Mouse (Mus musculus) heart, postnatal 0 days (tissue): ENCODE measurements around the gene Acer3. TPM values are rescaled to one million over a fixed set of nuclear protein-coding genes. Genes with fewer than 3 reads are reported as not detected.

ENCODE experiments used
- ATAC-seq: fragments of 200-750 bp; cut with Nextera tagmentation; 2 replicates; pipeline ENCODE4 v1.8.0; 2017; ENCODE audit warnings: low read depth, moderate number of reproducible peaks, moderate library complexity; ENCODE audit not compliant: insufficient read depth
- DNase-seq: peaks from one replicate; pipeline ENCODE4 v3.0.0-alpha.2; 2016; ENCODE audit warnings: low spot score
- H3K27ac ChIP-seq: fragments of 300-500 bp; sonication (generic); 2 replicates; pipeline ENCODE4 v1.5.1; 2014; ENCODE audit warnings: low read depth, mild to moderate bottlenecking
- H3K27me3 ChIP-seq: fragments of 300-500 bp; sonication (generic); 2 replicates; pipeline ENCODE4 v1.6.1; 2014; ENCODE audit warnings: low read length, mixed read lengths; ENCODE audit not compliant: control insufficient read depth, insufficient read depth
- H3K36me3 ChIP-seq: fragments of 300-500 bp; sonication (generic); replicated peaks from 2 replicates; pipeline ENCODE4 v1.6.1; 2014; ENCODE audit warnings: low read length, mixed read lengths; ENCODE audit not compliant: control insufficient read depth, insufficient read depth
- H3K4me1 ChIP-seq: fragments of 300-500 bp; sonication (generic); 2 replicates; pipeline ENCODE4 v1.6.1; 2014; ENCODE audit warnings: antibody characterized with exemption; ENCODE audit not compliant: control insufficient read depth, insufficient read depth
- H3K4me2 ChIP-seq: fragments of 300-500 bp; sonication (generic); 2 replicates; pipeline ENCODE4 v1.6.1; 2014; ENCODE audit warnings: low read depth, mild to moderate bottlenecking, low read length, moderate library complexity
- H3K4me3 ChIP-seq: fragments of 300-500 bp; sonication (generic); 2 replicates; pipeline ENCODE4 v1.5.1; 2014; ENCODE audit warnings: low read depth, low read length
- H3K9ac ChIP-seq: fragments of 300-500 bp; sonication (generic); replicated peaks from 2 replicates; pipeline ENCODE4 v1.6.1; 2014; ENCODE audit warnings: low read depth, low read length, mixed read lengths
- H3K9me3 ChIP-seq: fragments of 300-500 bp; sonication (generic); replicated peaks from 2 replicates; pipeline ENCODE4 v1.6.1; 2016; ENCODE audit warnings: low read length; ENCODE audit not compliant: control insufficient read depth
- CTCF ChIP-seq: IDR thresholded peaks from 2 replicates; pipeline ENCODE4 v1.5.1; 2016; ENCODE audit warnings: antibody characterized with exemption, control low read depth, low read depth
- EP300 ChIP-seq: IDR thresholded peaks from 2 replicates; pipeline ENCODE4 v1.6.1; 2016; ENCODE audit warnings: antibody characterized with exemption, low read depth
- WGBS: fragments of 180-500 bp; shearing (Covaris S2); extraction: QIAGEN DNeasy Blood & Tissue Kit; methylation state at CpG from one replicate; pipeline ENCODE4 v1.1.7; 2014; 5-methylcytosine and 5-hydroxymethylcytosine counted together
- polyA plus RNA-seq: library from polyadenylated mRNA; unstranded; fragments of >200 nt; fragmentation: Nextera tagmentation; extraction: Ambion mirVana; gene quantifications from 2 replicates; pipeline ENCODE4 v1.2.1, GENCODE M21; 2015
- total RNA-seq: library from RNA; depleted of rRNA; stranded (reverse); fragments of >200 nt; gene quantifications from 2 replicates; pipeline ENCODE4 v1.2.3, GENCODE M21; 2014; ENCODE audit warnings: low replicate concordance

Gene Acer3
- total and polyA plus RNA-seq, 2 experiments from 2014 or later = 5.6 to 21.4 TPM

DNA sequence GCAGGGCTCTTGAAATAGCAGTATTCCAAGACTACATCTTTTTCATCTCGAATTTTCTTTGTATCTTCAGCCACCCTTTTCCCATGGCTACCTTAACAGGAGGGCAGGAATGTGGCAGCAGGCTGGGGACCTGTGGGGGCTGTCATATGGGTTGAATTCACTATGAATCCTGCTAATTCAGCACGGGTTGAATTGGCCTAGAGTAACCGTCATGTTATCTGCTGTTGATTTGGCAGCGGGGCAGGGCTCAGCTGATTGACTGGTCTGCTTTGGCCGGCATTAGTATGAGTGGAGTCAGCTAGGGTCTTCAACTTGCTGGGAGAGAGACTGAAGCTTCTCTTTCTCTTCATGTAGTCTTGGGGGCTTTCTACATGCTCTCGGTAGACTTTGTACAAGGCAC is 24.0 kb upstream of the Acer3 start:
- Histone ChIP-seq H3K27me3 (peaks cover 4% of the 10 kb centered on the region; the same call in 1 of the 2 replicates), H3K9me3 (no peaks in the 10 kb centered on the region), H3K9ac (no peak overlapping the region), H3K27ac (no peak overlapping the region), H3K4me1 (0 out of 2 replicates have a peak, but pooled peaks cover 5% of the 10 kb centered on the region), H3K36me3 (no peaks in the 10 kb centered on the region), H3K4me3 (no peak overlapping the region), H3K4me2 (no peak overlapping the region)
- DNase-seq (no peak), ATAC-seq (no peak)
- TF ChIP-seq CTCF (no peak), EP300 (no peak)
- WGBS = 37% methylated on average over 6 of the region's 6 CpGs

DNA sequence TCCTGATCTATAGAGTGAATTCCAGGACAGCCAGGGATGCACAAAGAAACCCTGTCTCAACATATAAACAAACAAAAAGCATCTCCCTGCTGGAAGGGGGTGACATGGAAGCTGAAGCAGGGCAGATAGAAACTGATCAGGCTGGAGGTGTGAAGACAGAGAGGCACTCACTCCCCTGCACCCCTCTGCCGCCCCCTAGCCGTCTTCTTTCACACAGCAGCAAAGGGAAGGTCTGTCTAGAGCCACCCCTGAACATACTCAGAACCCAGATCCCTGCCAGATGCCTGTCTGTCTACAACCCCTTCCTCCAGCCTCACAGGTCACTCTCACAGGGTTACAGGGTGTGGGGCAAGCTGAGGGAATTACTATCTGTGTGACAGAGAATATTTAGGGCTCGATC is 23.4 kb upstream of the Acer3 start:
- WGBS = 19% methylated on average over 3 of the region's 3 CpGs
- Histone ChIP-seq H3K4me3 (no peak overlapping the region), H3K36me3 (no peaks in the 10 kb centered on the region), H3K27me3 (peaks cover 4% of the 10 kb centered on the region; the same call in 1 of the 2 replicates), H3K4me2 (no peak overlapping the region), H3K4me1 (0 out of 2 replicates have a peak, but pooled peaks cover 5% of the 10 kb centered on the region), H3K9ac (no peak overlapping the region), H3K9me3 (no peaks in the 10 kb centered on the region), H3K27ac (no peak overlapping the region)
- no peak for DNase-seq
- ATAC-seq = no peak
- TF ChIP-seq EP300 (no peak), CTCF (peak; percentile 61)

DNA sequence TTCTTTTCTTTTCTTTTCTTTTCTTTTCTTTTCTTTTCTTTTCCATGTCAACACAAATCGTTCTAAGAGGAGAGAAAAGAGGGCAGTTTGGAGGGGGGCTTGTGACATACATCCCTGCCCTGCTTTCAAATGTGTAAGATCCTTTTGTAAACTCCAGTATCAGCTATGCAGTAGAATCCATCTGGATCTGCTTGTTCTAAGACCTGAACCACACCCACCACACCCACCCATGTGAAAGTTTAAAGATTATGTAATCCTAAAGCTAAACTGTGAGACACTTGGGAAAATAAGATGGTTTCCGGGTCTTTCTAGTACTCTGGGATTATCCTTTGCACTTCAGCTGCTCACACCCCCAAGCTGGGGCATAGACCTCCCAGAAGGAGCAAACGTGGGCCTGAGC is 21.2 kb upstream of the Acer3 start:
- no peak for DNase-seq
- no peak overlapping the region for H3K4me2 ChIP-seq
- no peak overlapping the region for H3K4me3 ChIP-seq
- H3K36me3 ChIP-seq = no peaks in the 10 kb centered on the region
- TF ChIP-seq EP300 = no peak
- TF ChIP-seq CTCF = no peak
- no peak overlapping the region for H3K27ac ChIP-seq
- H3K4me1 ChIP-seq = 0 out of 2 replicates have a peak, but pooled peaks cover 5% of the 10 kb centered on the region
- H3K9me3 ChIP-seq = no peaks in the 10 kb centered on the region
- 62% methylated on average over 3 of the region's 3 CpGs for WGBS
- peaks cover 4% of the 10 kb centered on the region; the same call in 1 of the 2 replicates for H3K27me3 ChIP-seq
- no peak for ATAC-seq
- no peak overlapping the region for H3K9ac ChIP-seq

DNA sequence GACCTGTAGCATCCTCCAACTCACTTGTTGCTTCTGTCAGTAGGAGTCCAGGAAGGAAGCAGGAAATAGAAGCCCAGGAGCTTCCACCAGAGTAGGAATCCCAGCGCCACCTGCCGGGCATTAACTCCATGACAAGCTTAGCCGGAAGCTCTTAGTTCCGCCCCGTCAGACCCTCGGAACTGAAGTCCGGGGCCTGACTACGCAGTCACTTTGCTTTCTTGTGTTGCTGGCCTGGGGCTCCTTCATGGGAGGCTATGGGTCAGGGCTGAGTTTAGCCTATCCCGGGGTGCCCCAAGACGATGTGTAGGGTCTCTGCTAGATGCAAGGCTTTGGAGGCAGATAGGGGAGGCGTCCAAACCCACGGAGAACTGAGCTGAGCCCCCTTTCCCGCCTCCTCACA is 20.5 kb upstream of the Acer3 start:
- H3K9me3 ChIP-seq = no peaks in the 10 kb centered on the region
- H3K4me3 ChIP-seq = peak overlapping the region; percentile 42
- H3K4me1 ChIP-seq = 0 out of 2 replicates have a peak, but pooled peaks cover 5% of the 10 kb centered on the region
- H3K9ac ChIP-seq = no peak overlapping the region
- H3K27me3 ChIP-seq = peaks cover 4% of the 10 kb centered on the region; the same call in 1 of the 2 replicates
- ATAC-seq = peak; percentile 72
- peak overlapping the region; percentile 69 for H3K4me2 ChIP-seq
- no peak overlapping the region for H3K27ac ChIP-seq
- no peaks in the 10 kb centered on the region for H3K36me3 ChIP-seq
- peak; percentile 83 for DNase-seq
- TF ChIP-seq CTCF (peak; percentile 87), EP300 (no peak)
- WGBS = 2% methylated on average over 13 of the region's 13 CpGs

DNA sequence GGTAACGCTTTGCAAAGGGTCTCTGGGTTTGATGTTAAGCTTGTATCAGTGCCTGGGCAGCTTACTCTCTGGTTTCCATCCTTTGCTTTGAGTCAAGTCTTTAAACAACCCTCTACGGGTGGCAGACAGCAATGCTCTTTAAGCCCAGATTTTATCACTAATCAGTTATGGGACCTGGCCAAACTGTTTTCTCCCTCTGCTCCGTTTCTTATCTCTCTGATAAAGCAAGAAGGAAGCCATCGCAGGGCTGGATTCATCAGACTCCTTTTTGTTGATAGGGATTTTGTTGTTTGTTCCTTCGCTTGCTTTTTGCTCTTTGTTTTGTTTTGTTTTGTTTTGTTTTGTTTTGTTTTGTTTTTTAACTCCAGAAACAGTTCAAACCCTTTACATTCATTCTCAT is 19.3 kb upstream of the Acer3 start:
- Histone ChIP-seq H3K27me3 (peaks cover 4% of the 10 kb centered on the region; the same call in 1 of the 2 replicates), H3K9me3 (no peaks in the 10 kb centered on the region), H3K4me1 (0 out of 2 replicates have a peak, but pooled peaks cover 5% of the 10 kb centered on the region), H3K27ac (no peak overlapping the region), H3K4me3 (no peak overlapping the region), H3K36me3 (no peaks in the 10 kb centered on the region), H3K4me2 (no peak overlapping the region), H3K9ac (no peak overlapping the region)
- no peak for ATAC-seq
- no peak for DNase-seq
- TF ChIP-seq CTCF (no peak), EP300 (no peak)
- 44% methylated on average over 5 of the region's 5 CpGs for WGBS

DNA sequence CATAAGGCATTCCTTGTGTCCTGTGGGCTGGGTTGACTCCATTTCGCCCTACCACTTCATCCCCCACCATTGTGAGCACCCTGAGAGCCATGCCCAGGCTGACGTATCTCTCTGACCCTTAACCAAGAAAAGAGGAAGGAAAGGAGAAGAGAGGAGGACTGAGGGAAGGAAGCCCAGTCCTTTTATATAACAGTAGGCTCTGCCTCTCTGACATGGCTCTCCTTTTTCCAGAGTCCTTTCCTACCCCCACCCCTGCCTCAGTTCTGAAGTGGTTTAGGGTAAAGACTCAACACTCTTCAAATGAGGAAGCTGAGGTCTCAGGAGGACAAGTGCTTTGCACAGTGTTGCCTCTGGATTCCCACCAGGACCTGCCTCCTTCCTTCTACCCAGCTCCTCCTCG is 13.0 kb upstream of the Acer3 start:
- ATAC-seq = no peak
- H3K4me2 ChIP-seq = no peak overlapping the region
- peaks cover 11% of the 10 kb centered on the region for H3K4me1 ChIP-seq
- 58% methylated on average over 3 of the region's 3 CpGs for WGBS
- TF ChIP-seq CTCF (no peak), EP300 (no peak)
- H3K9me3 ChIP-seq = no peaks in the 10 kb centered on the region
- H3K27ac ChIP-seq = no peak overlapping the region
- H3K36me3 ChIP-seq = no peaks in the 10 kb centered on the region
- no peak for DNase-seq
- no peak overlapping the region for H3K4me3 ChIP-seq
- no peak overlapping the region for H3K9ac ChIP-seq
- no peaks in the 10 kb centered on the region for H3K27me3 ChIP-seq
